Mouse (Mus musculus) small intestine, adult 2 months (tissue): ENCODE data around the gene Galntl5.

ENCODE experiments used
- CTCF ChIP-seq: fragments of 200-500 bp; IDR thresholded peaks from 2 replicates; pipeline ENCODE4 v1.5.1; 2012; ENCODE audit warnings: low read depth, mild to moderate bottlenecking, control low read depth, inconsistent platforms, low read length, moderate library complexity, mixed read lengths; ENCODE audit not compliant: insufficient replicate concordance, insufficient read length; ENCODE audit errors: extremely low read depth
- POLR2A ChIP-seq: fragments of 200-500 bp; IDR thresholded peaks from 2 replicates; pipeline ENCODE4 v1.6.1; 2012; ENCODE audit warnings: low read depth, mild to moderate bottlenecking, control low read depth, inconsistent platforms, low read length, moderate library complexity

GRCm38 (mm10) chr5:25154823-25155222 is 26.4 kb upstream of the Galntl5 start:
- TF ChIP-seq CTCF, result no peak
- TF ChIP-seq POLR2A, result no peak
